Mouse (Mus musculus): ENCODE measurements around the gene Ablim2. TPM values are rescaled to one million over a fixed set of nuclear protein-coding genes. Genes with fewer than 3 reads are reported as not detected.

Ablim2 gene
- polyA plus RNA-seq, 1 experiment from 2014 or later: 0.09 TPM

DNA sequence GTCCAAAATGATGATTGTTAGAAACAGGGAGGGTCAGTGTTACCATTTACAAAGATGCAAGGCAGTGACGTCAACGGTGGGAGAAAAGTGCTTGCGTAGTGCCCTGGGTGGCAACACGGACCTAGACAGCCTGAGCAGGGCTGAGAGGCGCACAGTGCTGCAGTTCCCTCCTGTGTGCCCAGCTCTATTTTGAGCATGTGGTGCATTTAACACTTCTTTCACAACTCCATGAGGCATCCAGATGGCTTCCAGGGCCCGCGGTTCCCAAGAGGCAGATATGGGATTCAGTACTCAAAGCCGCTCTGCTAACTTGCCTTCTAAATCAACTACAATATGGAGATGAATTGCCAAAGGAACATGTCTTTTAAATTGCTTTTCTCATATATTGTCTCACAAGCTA is 121.5 kb downstream of the Ablim2 start:
- no peak overlapping the region for H3K27ac ChIP-seq (ENCODE audit: low read depth, low read length)
- no peaks in the 10 kb centered on the region for H3K9me3 ChIP-seq (ENCODE audit: control insufficient read depth, low read length)
- H3K4me2 ChIP-seq (ENCODE audit: low read depth, low read length, severe bottlenecking): no peak overlapping the region
- DNase-seq (ENCODE audit: low spot score) (no peak), ATAC-seq (replicated peaks; ENCODE audit: low FRiP score) (no peak)
- whole genome bisulfite sequencing: 90% methylated on average over 8 of the region's 8 CpGs
- H3K27me3 ChIP-seq (ENCODE audit: control insufficient read depth, insufficient read depth, low read length): no peaks in the 10 kb centered on the region
- H3K36me3 ChIP-seq (ENCODE audit: control insufficient read depth, insufficient read depth, low read length): no peaks in the 10 kb centered on the region
- H3K9ac ChIP-seq (ENCODE audit: low read length): no peak overlapping the region
- H3K4me3 ChIP-seq (ENCODE audit: low read depth, low read length): no peak overlapping the region
- H3K4me1 ChIP-seq (replicated peaks; ENCODE audit: control insufficient read depth, insufficient read depth, low read length): no peaks in the 10 kb centered on the region

DNA sequence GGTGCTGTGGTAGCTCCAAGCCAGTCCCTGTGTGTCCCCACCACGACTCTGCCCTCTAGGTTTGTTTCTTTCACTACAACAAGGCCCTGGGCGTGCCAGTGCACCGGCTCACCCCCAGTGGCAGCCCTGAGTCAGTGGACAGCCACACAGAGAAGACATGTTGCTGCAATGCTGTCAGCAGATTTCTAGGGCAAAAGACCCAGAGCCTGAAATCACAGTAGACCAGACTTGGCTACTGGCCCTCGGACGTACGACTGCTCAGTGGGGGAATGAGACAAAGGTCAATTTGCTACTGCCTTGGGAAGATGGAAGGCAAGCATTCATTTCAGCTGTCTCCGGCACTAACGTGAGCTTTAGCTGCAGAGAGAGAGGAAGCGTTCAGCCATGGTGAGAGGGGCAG is 124.7 kb downstream of the Ablim2 start:
- 70% methylated on average over 9 of the region's 9 CpGs for WGBS
- Histone ChIP-seq H3K4me2 (ENCODE audit: low read depth, low read length, severe bottlenecking) (no peak overlapping the region), H3K9ac (ENCODE audit: low read length) (no peak overlapping the region), H3K27ac (ENCODE audit: low read depth, low read length) (no peak overlapping the region), H3K4me3 (ENCODE audit: low read depth, low read length) (no peak overlapping the region), H3K4me1 (replicated peaks; ENCODE audit: control insufficient read depth, insufficient read depth, low read length) (no peaks in the 10 kb centered on the region), H3K9me3 (ENCODE audit: control insufficient read depth, low read length) (no peaks in the 10 kb centered on the region), H3K27me3 (ENCODE audit: control insufficient read depth, insufficient read depth, low read length) (no peaks in the 10 kb centered on the region), H3K36me3 (ENCODE audit: control insufficient read depth, insufficient read depth, low read length) (no peaks in the 10 kb centered on the region)
- no peak for DNase-seq (ENCODE audit: low spot score)
- ATAC-seq (replicated peaks; ENCODE audit: low FRiP score): no peak

DNA sequence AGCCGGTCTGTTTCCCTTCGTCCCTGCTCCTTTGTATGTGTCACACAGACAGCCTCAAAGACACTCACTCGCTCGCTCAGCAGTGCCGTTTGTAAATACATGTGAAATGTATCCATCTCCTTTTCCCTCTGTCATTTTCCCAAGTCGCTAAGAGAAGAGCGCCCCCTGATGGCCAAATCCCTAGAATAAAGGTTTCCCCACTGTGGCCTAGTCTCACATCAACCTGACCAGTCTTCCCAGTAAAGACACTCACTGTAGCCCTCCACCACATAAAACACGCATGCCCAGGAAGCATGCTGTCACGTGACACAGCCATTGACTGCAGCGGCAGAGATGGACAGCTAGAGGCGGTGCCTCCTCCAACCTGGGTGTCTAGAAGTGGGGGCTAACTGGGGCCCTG is 126.6 kb downstream of the Ablim2 start:
- no peak for ATAC-seq (replicated peaks; ENCODE audit: low FRiP score)
- Histone ChIP-seq H3K4me3 (ENCODE audit: low read depth, low read length) (no peak overlapping the region), H3K36me3 (ENCODE audit: control insufficient read depth, insufficient read depth, low read length) (no peaks in the 10 kb centered on the region), H3K4me1 (replicated peaks; ENCODE audit: control insufficient read depth, insufficient read depth, low read length) (0 out of 2 replicates have a peak, but pooled peaks cover 1% of the 10 kb centered on the region), H3K27me3 (ENCODE audit: control insufficient read depth, insufficient read depth, low read length) (no peaks in the 10 kb centered on the region), H3K4me2 (ENCODE audit: low read depth, low read length, severe bottlenecking) (no peak overlapping the region), H3K9ac (ENCODE audit: low read length) (no peak overlapping the region), H3K9me3 (ENCODE audit: control insufficient read depth, low read length) (no peaks in the 10 kb centered on the region), H3K27ac (ENCODE audit: low read depth, low read length) (no peak overlapping the region)
- no peak for DNase-seq (ENCODE audit: low spot score)
- 41% methylated on average over 11 of the region's 11 CpGs for WGBS

DNA sequence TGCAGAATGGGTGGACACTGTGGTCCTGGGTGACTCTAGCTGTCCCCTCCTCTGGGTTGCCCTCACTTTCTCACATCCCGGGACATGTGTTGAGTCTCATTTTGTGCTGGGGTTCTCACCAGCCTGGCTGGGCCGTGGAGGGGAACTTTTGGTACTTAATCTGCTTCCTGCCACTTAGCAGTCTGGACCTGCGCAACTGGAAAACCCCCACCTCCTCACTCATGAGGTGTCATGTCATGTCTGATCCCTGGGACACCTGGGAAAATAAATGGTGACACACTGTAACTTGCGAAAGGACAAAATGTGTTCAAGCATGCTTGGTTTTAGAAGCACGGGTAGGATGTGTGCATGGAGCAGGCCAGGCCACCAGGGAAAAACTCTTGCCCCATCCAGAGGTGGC is 127.0 kb downstream of the Ablim2 start:
- 88% methylated on average over 5 of the region's 5 CpGs for WGBS

GRCm38 (mm10) chr5:35888959-35889358 is 131.3 kb downstream of the Ablim2 start:
- ATAC-seq (replicated peaks; ENCODE audit: low FRiP score) (no peak), DNase-seq (ENCODE audit: low spot score) (no peak)
- no peak overlapping the region for H3K27ac ChIP-seq (ENCODE audit: low read depth, low read length)
- H3K9ac ChIP-seq (ENCODE audit: low read length): no peak overlapping the region
- H3K9me3 ChIP-seq (ENCODE audit: control insufficient read depth, low read length): no peaks in the 10 kb centered on the region
- H3K36me3 ChIP-seq (ENCODE audit: control insufficient read depth, insufficient read depth, low read length): no peaks in the 10 kb centered on the region
- 55% methylated on average over 9 of the region's 9 CpGs for WGBS
- no peak overlapping the region for H3K4me3 ChIP-seq (ENCODE audit: low read depth, low read length)
- no peak overlapping the region for H3K4me2 ChIP-seq (ENCODE audit: low read depth, low read length, severe bottlenecking)
- peaks cover 6% of the 10 kb centered on the region; the same call in 1 of the 2 replicates for H3K27me3 ChIP-seq (ENCODE audit: control insufficient read depth, insufficient read depth, low read length)
- H3K4me1 ChIP-seq (replicated peaks; ENCODE audit: control insufficient read depth, insufficient read depth, low read length): 0 out of 2 replicates have a peak, but pooled peaks cover 1% of the 10 kb centered on the region

More for the DNA sequence above, 127.0 kb downstream of the Ablim2 start:
- Histone ChIP-seq H3K4me2 (ENCODE audit: low read depth, low read length, severe bottlenecking) (no peak overlapping the region), H3K36me3 (ENCODE audit: control insufficient read depth, insufficient read depth, low read length) (no peaks in the 10 kb centered on the region), H3K4me3 (ENCODE audit: low read depth, low read length) (no peak overlapping the region), H3K27me3 (ENCODE audit: control insufficient read depth, insufficient read depth, low read length) (no peaks in the 10 kb centered on the region), H3K9ac (ENCODE audit: low read length) (no peak overlapping the region), H3K27ac (ENCODE audit: low read depth, low read length) (no peak overlapping the region), H3K9me3 (ENCODE audit: control insufficient read depth, low read length) (no peaks in the 10 kb centered on the region), H3K4me1 (replicated peaks; ENCODE audit: control insufficient read depth, insufficient read depth, low read length) (0 out of 2 replicates have a peak, but pooled peaks cover 1% of the 10 kb centered on the region)
- ATAC-seq (replicated peaks; ENCODE audit: low FRiP score) (no peak), DNase-seq (ENCODE audit: low spot score) (no peak)

- Histone ChIP-seq H3K9ac (ENCODE audit: low read length) (no peak overlapping the region), H3K4me3 (ENCODE audit: low read depth, low read length) (no peak overlapping the region), H3K9me3 (ENCODE audit: control insufficient read depth, low read length) (no peaks in the 10 kb centered on the region), H3K4me2 (ENCODE audit: low read depth, low read length, severe bottlenecking) (no peak overlapping the region), H3K4me1 (replicated peaks; ENCODE audit: control insufficient read depth, insufficient read depth, low read length) (peaks cover 4% of the 10 kb centered on the region; the same call in 1 of the 2 replicates), H3K27me3 (ENCODE audit: control insufficient read depth, insufficient read depth, low read length) (peaks cover 6% of the 10 kb centered on the region; the same call in 1 of the 2 replicates), H3K36me3 (ENCODE audit: control insufficient read depth, insufficient read depth, low read length) (no peaks in the 10 kb centered on the region), H3K27ac (ENCODE audit: low read depth, low read length) (no peak overlapping the region)
- 21% methylated on average over 2 of the region's 2 CpGs for WGBS
- ATAC-seq (replicated peaks; ENCODE audit: low FRiP score) (no peak), DNase-seq (ENCODE audit: low spot score) (no peak)
Observed at GRCm38 (mm10) chr5:35889641-35890040, 132.0 kb downstream of the Ablim2 start.

DNA sequence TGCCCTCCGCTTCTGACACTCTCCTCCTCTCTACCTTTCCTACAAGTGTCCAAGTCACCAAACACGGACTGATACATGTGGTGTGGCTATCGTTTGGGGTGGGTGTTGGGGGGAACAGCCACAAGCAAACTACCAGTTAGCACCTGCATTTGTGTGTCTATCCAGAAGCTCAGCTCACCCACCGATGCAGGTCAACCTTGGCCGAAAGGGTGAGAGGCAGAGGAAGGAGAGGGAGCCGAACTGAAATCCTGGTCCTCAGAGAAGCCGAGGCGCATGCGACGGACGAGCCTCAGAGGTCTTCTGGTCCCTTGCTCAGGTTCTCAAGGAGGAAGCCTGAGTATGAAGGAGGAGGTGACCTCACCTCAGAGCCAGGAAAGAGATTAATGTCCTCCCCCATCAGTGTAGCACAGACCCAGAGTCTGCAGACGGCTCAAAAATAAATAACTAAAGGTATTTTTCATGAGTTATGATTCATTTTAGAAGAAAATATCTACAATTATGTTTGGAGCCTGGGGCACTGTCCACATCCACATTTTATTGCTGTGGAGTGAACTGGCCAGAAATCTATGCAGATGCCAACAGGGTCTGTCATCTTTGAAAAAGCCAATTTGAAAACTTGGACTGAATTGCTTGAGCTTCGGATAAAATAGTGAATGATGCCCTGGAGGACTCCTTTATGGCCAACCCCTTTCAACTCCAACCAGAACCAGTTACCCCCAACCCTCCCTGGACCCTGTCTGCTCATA is 133.5 kb downstream of the Ablim2 start:
- Histone ChIP-seq H3K4me2 (ENCODE audit: low read depth, low read length, severe bottlenecking) (no peak overlapping the region), H3K27ac (ENCODE audit: low read depth, low read length) (no peak overlapping the region), H3K36me3 (ENCODE audit: control insufficient read depth, insufficient read depth, low read length) (no peaks in the 10 kb centered on the region), H3K9me3 (ENCODE audit: control insufficient read depth, low read length) (no peaks in the 10 kb centered on the region), H3K4me3 (ENCODE audit: low read depth, low read length) (no peak overlapping the region), H3K27me3 (ENCODE audit: control insufficient read depth, insufficient read depth, low read length) (peaks cover 6% of the 10 kb centered on the region; the same call in 1 of the 2 replicates), H3K4me1 (replicated peaks; ENCODE audit: control insufficient read depth, insufficient read depth, low read length) (peaks cover 7% of the 10 kb centered on the region; the same call in 1 of the 2 replicates), H3K9ac (ENCODE audit: low read length) (no peak overlapping the region)
- ATAC-seq (replicated peaks; ENCODE audit: low FRiP score) (no peak), DNase-seq (ENCODE audit: low spot score) (no peak)
- 93% methylated on average over 13 of the region's 13 CpGs for WGBS

DNA sequence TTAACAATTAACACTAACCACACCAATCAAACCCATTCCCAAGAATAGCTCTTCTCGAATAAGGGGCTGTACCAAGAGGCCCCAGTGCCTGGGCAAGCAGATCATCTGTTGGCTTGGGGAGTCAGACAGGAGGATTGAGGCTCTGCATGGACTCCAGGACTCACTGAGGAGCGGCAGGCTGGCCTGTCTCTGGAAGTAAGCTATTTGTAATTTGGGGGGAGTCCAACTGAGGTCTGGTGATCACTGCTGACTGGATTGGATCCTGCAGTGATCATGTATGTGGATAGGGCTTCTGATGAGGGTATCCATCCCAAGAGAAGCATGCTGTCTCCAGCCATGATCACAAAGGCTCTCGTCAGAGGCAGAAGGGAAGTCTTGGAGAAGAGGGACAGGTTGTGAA is 134.7 kb downstream of the Ablim2 start:
- peaks cover 7% of the 10 kb centered on the region; the same call in 1 of the 2 replicates for H3K4me1 ChIP-seq (replicated peaks; ENCODE audit: control insufficient read depth, insufficient read depth, low read length)
- WGBS: 91% methylated on average over 3 of the region's 3 CpGs
- no peak overlapping the region for H3K9ac ChIP-seq (ENCODE audit: low read length)
- ATAC-seq (replicated peaks; ENCODE audit: low FRiP score): no peak
- no peaks in the 10 kb centered on the region for H3K9me3 ChIP-seq (ENCODE audit: control insufficient read depth, low read length)
- no peak overlapping the region for H3K27ac ChIP-seq (ENCODE audit: low read depth, low read length)
- no peak overlapping the region for H3K4me3 ChIP-seq (ENCODE audit: low read depth, low read length)
- H3K27me3 ChIP-seq (ENCODE audit: control insufficient read depth, insufficient read depth, low read length): peaks cover 6% of the 10 kb centered on the region; the same call in 1 of the 2 replicates
- H3K36me3 ChIP-seq (ENCODE audit: control insufficient read depth, insufficient read depth, low read length): no peaks in the 10 kb centered on the region
- no peak for DNase-seq (ENCODE audit: low spot score)
- no peak overlapping the region for H3K4me2 ChIP-seq (ENCODE audit: low read depth, low read length, severe bottlenecking)
